Mouse (Mus musculus) G1E (cell line): Measurements from ENCODE around the gene Zfp217. TPM values are rescaled to one million over a fixed set of nuclear protein-coding genes. Genes with fewer than 3 reads are reported as not detected.

ENCODE experiments used
- ATAC-seq: 2 replicates; pipeline ENCODE4 v1.8.0; 2016; ENCODE audit warnings: mild to moderate bottlenecking; ENCODE audit not compliant: insufficient number of reproducible peaks, poor library complexity, low FRiP score, severe bottlenecking; ENCODE audit errors: extremely low read depth
- DNase-seq: peaks from one replicate; pipeline ENCODE4 v3.0.0; 2012; ENCODE audit warnings: low spot score
- H3K27me3 ChIP-seq: 2 replicates; pipeline ENCODE4 v1.6.1; 2012; ENCODE audit warnings: mild to moderate bottlenecking, low read length, inconsistent platforms; ENCODE audit not compliant: insufficient read depth
- H3K36me3 ChIP-seq: replicated peaks from 2 replicates; pipeline ENCODE3; 2012; ENCODE audit warnings: mild to moderate bottlenecking, inconsistent platforms
- H3K4me1 ChIP-seq: 2 replicates; pipeline ENCODE4 v1.6.1; 2012; ENCODE audit warnings: low read depth, low read length, inconsistent platforms, mixed read lengths; ENCODE audit not compliant: insufficient read depth
- H3K4me3 ChIP-seq: 2 replicates; pipeline ENCODE4 v1.5.1; 2012; ENCODE audit warnings: low read depth, mild to moderate bottlenecking, inconsistent platforms, low read length, moderate library complexity, mixed read lengths
- H3K9me3 ChIP-seq: replicated peaks from 2 replicates; pipeline ENCODE4 v1.6.1; 2012; ENCODE audit warnings: inconsistent platforms
- CTCF ChIP-seq: IDR thresholded peaks from 2 replicates; pipeline ENCODE4 v1.5.1; 2012; ENCODE audit warnings: low read depth, low read length, inconsistent platforms, mixed read lengths
- GATA1 ChIP-seq: IDR thresholded peaks from 2 replicates; pipeline ENCODE4 v1.6.1; 2012; ENCODE audit warnings: borderline replicate concordance, low read length, inconsistent platforms, mixed read lengths
- GATA2 ChIP-seq: IDR thresholded peaks from 2 replicates; pipeline ENCODE4 v1.6.1; 2012; ENCODE audit warnings: low read depth, low read length, inconsistent platforms, borderline replicate concordance
- POLR2AphosphoS5 ChIP-seq: IDR thresholded peaks from 2 replicates; pipeline ENCODE4 v1.6.1; 2012; ENCODE audit warnings: low read depth, low read length, inconsistent platforms; ENCODE audit not compliant: insufficient replicate concordance
- TAL1 ChIP-seq: conservative IDR thresholded peaks from 2 replicates; pipeline ENCODE4 v1.6.1; 2012; ENCODE audit warnings: low read depth, low read length, inconsistent platforms, mixed read lengths
- polyA plus RNA-seq: library from polyadenylated mRNA; stranded (reverse); fragments of >175 nt; gene quantifications from 2 replicates; pipeline ENCODE4 v1.2.3, GENCODE M21; 2012
- total RNA-seq, 2 experiments: library from RNA; stranded (forward) in 1 of 2; stranded (reverse) in 1 of 2; fragments of 200-1000 nt in 1 of 2; fragments of >200 nt in 1 of 2; fragmentation: Nextera tagmentation in 1 of 2; gene quantifications; 2 replicates each; pipeline ENCODE4 v1.2.3; 2014 to 2017

The Zfp217 gene
- total and polyA plus RNA-seq, 3 experiments: 22.0 to 46.2 (median 46.0) TPM

- no peak for DNase-seq
- Histone ChIP-seq H3K9me3 (no peaks in the 10 kb centered on the region), H3K36me3 (peaks cover 82% of the 10 kb centered on the region), H3K4me3 (no peak overlapping the region), H3K4me1 (peaks cover 77% of the 10 kb centered on the region), H3K27me3 (no peaks in the 10 kb centered on the region)
- ATAC-seq: no peak
- no peak for TF ChIP-seq GATA2
- no peak for TF ChIP-seq GATA1
- TF ChIP-seq CTCF: no peak
- TF ChIP-seq POLR2AphosphoS5: no peak
- TF ChIP-seq TAL1: no peak
These were observed 8.4 kb downstream of the Zfp217 start for GRCm38 (mm10) chr2:170139411-170140046.

- no peak for DNase-seq
- ATAC-seq: peak; percentile 78
- H3K36me3 ChIP-seq: peaks cover 64% of the 10 kb centered on the region
- H3K27me3 ChIP-seq: no peaks in the 10 kb centered on the region
- H3K4me1 ChIP-seq: peaks cover 75% of the 10 kb centered on the region
- peak; percentile 85 for TF ChIP-seq TAL1
- TF ChIP-seq POLR2AphosphoS5: no peak
- H3K9me3 ChIP-seq: no peaks in the 10 kb centered on the region
- no peak overlapping the region; the same call in 1 of the 2 replicates for H3K4me3 ChIP-seq
These were observed 11.0 kb downstream of the Zfp217 start for GRCm38 (mm10) chr2:170136928-170137327.

- Histone ChIP-seq H3K36me3 (peaks cover 54% of the 10 kb centered on the region), H3K4me3 (no peak overlapping the region; the same call in 1 of the 2 replicates), H3K4me1 (peaks cover 69% of the 10 kb centered on the region), H3K27me3 (no peaks in the 10 kb centered on the region), H3K9me3 (no peaks in the 10 kb centered on the region)
- DNase-seq (no peak), ATAC-seq (no peak)
- TF ChIP-seq CTCF: no peak
- no peak for TF ChIP-seq POLR2AphosphoS5
- TF ChIP-seq GATA1: no peak
- TF ChIP-seq TAL1: no peak
- TF ChIP-seq GATA2: no peak
These were observed 12.1 kb downstream of the Zfp217 start for GRCm38 (mm10) chr2:170135820-170136219.

GRCm38 (mm10) chr2:170134026-170134690 is 13.7 kb downstream of the Zfp217 start:
- Histone ChIP-seq H3K9me3 (no peaks in the 10 kb centered on the region), H3K36me3 (peaks cover 43% of the 10 kb centered on the region), H3K4me1 (peaks cover 67% of the 10 kb centered on the region), H3K27me3 (no peaks in the 10 kb centered on the region), H3K4me3 (no peak overlapping the region)
- no peak for ATAC-seq
- DNase-seq: no peak
- TF ChIP-seq GATA2 (no peak), POLR2AphosphoS5 (no peak), CTCF (no peak), TAL1 (no peak), GATA1 (no peak)

- DNase-seq: no peak
These were observed 14.7 kb downstream of the Zfp217 start for GRCm38 (mm10) chr2:170133093-170133731.

GRCm38 (mm10) chr2:170132716-170133092 is 15.2 kb downstream of the Zfp217 start:
- peaks cover 69% of the 10 kb centered on the region for H3K4me1 ChIP-seq
- H3K9me3 ChIP-seq: no peaks in the 10 kb centered on the region
- no peaks in the 10 kb centered on the region for H3K27me3 ChIP-seq
- TF ChIP-seq POLR2AphosphoS5 (no peak), TAL1 (no peak), GATA1 (no peak), CTCF (no peak)
- H3K36me3 ChIP-seq: peaks cover 38% of the 10 kb centered on the region
- DNase-seq (no peak), ATAC-seq (no peak)
- H3K4me3 ChIP-seq: peak overlapping the region; percentile 70; the same call in 1 of the 2 replicates

More at GRCm38 (mm10) chr2:170133093-170133731, 14.7 kb downstream of the Zfp217 start:
- peaks cover 67% of the 10 kb centered on the region for H3K4me1 ChIP-seq
- no peak for ATAC-seq
- H3K27me3 ChIP-seq: no peaks in the 10 kb centered on the region
- peak overlapping the region; percentile 70 for H3K4me3 ChIP-seq
- H3K9me3 ChIP-seq: no peaks in the 10 kb centered on the region
- peaks cover 38% of the 10 kb centered on the region for H3K36me3 ChIP-seq
- TF ChIP-seq TAL1 (no peak), POLR2AphosphoS5 (no peak), CTCF (no peak), GATA1 (no peak), GATA2 (no peak)
